Mouse (Mus musculus): ENCODE data around the gene Pold1. TPM values are rescaled to one million over a fixed set of nuclear protein-coding genes. Genes with fewer than 3 reads are reported as not detected.
A peak's percentile ranks its signal among the peaks of the same experiment; 100 is the strongest.

Pold1 gene
- polyA plus RNA-seq, 1 experiment from 2014 or later, result 84.3 TPM

DNA sequence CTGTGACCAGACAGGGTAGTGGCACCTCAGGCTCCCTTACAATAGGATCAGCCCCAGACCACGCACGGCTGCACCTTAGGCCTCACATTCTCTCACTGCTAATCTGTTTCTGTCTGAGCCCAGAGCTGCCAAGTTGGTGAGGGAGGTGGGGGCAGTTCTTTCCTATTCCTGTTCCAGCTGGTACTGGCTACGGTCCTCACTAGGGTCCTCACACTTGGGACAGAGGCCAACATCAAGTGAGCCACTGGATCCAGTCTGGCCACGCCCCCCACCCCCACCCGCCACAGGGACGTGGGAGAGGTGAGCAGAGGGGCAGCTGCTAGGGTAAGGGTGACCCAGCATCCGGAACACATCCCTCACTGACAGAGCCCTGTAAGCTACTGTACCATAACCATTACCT lies 11.6 kb downstream of the Pold1 start:
- Histone ChIP-seq H3K27me3 (ENCODE audit: control insufficient read depth, insufficient read depth, low read length) (no peaks in the 10 kb centered on the region), H3K9ac (ENCODE audit: low read length) (no peak overlapping the region), H3K4me1 (ENCODE audit: control insufficient read depth, insufficient read depth, low read length) (no peaks in the 10 kb centered on the region), H3K27ac (replicated peaks; ENCODE audit: low read depth, low read length) (no peak overlapping the region), H3K9me3 (ENCODE audit: control insufficient read depth, low read length) (no peaks in the 10 kb centered on the region), H3K4me2 (ENCODE audit: low read depth, severe bottlenecking) (no peak overlapping the region), H3K36me3 (ENCODE audit: control insufficient read depth, insufficient read depth, low read length) (peaks cover 54% of the 10 kb centered on the region), H3K4me3 (ENCODE audit: low read depth, low read length) (no peak overlapping the region)
- WGBS, result 88% methylated on average over 7 of the region's 7 CpGs
- ATAC-seq (ENCODE audit: insufficient number of reproducible peaks, low FRiP score, low TSS enrichment, low read depth) (no peak), DNase-seq (ENCODE audit: low spot score) (no peak)

DNA sequence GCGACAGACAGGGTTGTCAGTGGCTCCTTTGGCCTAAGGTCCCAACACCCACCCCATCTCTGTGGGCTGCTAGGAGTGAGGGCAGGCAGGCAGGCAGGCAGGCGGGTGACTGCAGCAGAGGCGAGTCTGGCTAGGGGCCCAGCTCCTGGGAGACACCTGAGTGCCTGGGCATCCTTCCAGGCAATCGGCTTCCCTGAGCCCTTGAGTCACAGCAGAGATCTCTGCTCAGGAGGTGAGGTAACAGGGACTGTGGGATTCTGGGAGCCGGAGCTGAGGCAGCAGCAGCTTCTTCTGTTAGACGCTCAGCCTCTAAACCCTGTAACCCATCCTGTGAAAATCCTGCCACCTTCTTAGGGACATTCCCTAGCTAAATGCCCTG lies 12.1 kb downstream of the Pold1 start:
- Histone ChIP-seq H3K36me3 (ENCODE audit: control insufficient read depth, insufficient read depth, low read length) (peaks cover 50% of the 10 kb centered on the region), H3K4me2 (ENCODE audit: low read depth, severe bottlenecking) (no peak overlapping the region), H3K9me3 (ENCODE audit: control insufficient read depth, low read length) (no peaks in the 10 kb centered on the region), H3K27me3 (ENCODE audit: control insufficient read depth, insufficient read depth, low read length) (no peaks in the 10 kb centered on the region), H3K4me3 (ENCODE audit: low read depth, low read length) (no peak overlapping the region), H3K27ac (replicated peaks; ENCODE audit: low read depth, low read length) (no peak overlapping the region), H3K4me1 (ENCODE audit: control insufficient read depth, insufficient read depth, low read length) (no peaks in the 10 kb centered on the region), H3K9ac (ENCODE audit: low read length) (no peak overlapping the region)
- DNase-seq (ENCODE audit: low spot score), result no peak
- WGBS, result 95% methylated on average over 6 of the region's 6 CpGs
- ATAC-seq (ENCODE audit: insufficient number of reproducible peaks, low FRiP score, low TSS enrichment, low read depth), result no peak

DNA sequence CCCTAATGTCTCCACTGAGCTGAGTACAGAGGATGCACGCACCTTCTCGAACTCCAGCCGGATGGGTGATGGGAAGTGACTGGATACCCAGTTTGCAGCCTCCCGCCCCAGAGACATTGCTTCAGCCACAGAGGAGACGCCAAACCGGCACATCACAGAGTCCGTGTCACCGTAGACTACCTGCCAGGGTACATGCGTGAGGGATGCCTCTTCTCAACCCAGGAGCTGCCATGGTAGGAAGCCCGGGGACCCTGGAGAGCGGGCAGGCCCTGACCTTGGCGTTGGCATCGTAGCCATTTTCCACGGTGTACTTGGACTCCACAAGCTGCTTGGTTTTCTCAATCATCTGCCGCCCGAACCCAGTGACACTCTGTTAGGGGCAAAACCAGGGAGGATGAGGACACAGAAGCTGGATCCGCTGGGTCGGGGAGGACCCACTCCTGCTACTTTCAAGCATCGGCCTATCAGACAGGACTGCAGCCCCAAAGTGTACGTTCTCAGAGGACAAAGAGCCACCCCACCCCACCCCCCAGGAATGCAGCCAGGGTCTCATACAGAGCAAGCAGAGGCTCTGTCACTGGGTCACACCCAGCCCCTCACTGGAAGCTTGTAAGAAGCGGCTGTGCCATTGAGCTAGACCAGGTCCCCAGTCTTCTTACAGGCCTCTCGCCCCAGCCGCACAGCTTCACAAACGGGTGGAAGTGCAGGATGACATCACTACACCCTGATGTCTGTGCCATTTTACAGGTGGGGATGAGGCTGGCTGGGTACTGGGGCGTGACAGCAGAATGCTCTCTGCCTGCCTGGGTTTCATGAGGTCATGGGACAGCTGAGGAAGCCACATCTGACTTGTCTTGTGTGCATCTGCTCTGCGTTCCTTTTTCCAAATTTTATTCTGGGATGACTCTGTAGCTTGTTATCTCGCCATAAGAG lies 12.7 kb downstream of the Pold1 start:
- Histone ChIP-seq H3K9ac (ENCODE audit: low read length) (no peak overlapping the region), H3K36me3 (ENCODE audit: control insufficient read depth, insufficient read depth, low read length) (peaks cover 44% of the 10 kb centered on the region), H3K4me3 (ENCODE audit: low read depth, low read length) (no peak overlapping the region), H3K4me2 (ENCODE audit: low read depth, severe bottlenecking) (no peak overlapping the region), H3K27ac (replicated peaks; ENCODE audit: low read depth, low read length) (no peak overlapping the region), H3K27me3 (ENCODE audit: control insufficient read depth, insufficient read depth, low read length) (no peaks in the 10 kb centered on the region), H3K9me3 (ENCODE audit: control insufficient read depth, low read length) (no peaks in the 10 kb centered on the region), H3K4me1 (ENCODE audit: control insufficient read depth, insufficient read depth, low read length) (no peaks in the 10 kb centered on the region)
- ATAC-seq (ENCODE audit: insufficient number of reproducible peaks, low FRiP score, low TSS enrichment, low read depth) (no peak), DNase-seq (ENCODE audit: low spot score) (no peak)
- 95% methylated on average over 27 of the region's 27 CpGs for WGBS

DNA sequence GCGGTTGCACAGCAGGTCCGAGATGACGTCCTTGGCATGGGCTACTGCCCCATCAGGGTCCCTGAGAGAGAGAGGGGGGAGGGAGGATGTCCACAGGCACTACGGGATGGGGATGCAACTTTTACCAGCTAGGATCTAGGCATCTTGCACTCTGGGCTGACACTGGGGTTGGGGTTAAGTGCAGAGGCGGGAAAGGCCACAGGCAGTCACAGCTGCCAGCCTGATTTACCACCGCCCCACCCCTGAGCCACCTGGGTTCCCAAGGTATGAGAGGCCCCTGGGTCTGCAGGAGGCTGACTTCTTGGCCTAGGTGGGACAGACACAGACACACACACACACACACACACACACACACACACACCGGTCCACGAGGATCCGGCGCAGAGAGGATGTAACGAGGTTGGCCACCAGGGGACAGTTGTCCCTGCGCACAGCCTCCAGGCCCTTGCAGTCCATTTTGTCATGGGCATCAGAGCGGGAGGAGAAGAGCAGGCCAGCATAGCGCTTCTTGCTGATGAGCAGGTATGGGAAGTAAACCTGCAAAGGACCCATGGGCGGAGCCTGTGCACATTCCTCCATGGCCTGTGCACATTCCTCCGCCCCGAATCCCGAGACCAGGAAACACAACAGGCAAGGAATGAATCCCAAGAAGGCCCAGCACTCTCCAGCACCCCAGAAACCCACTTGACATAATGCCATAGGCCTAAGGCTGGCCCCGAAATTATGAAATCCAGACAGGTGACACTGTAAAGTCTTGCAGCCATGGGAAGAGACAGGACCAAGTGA lies 13.8 kb downstream of the Pold1 start:
- peaks cover 33% of the 10 kb centered on the region for H3K36me3 ChIP-seq (ENCODE audit: control insufficient read depth, insufficient read depth, low read length)
- no peak overlapping the region for H3K4me2 ChIP-seq (ENCODE audit: low read depth, severe bottlenecking)
- H3K27ac ChIP-seq (replicated peaks; ENCODE audit: low read depth, low read length), result no peak overlapping the region
- no peaks in the 10 kb centered on the region for H3K4me1 ChIP-seq (ENCODE audit: control insufficient read depth, insufficient read depth, low read length)
- 82% methylated on average over 19 of the region's 19 CpGs for WGBS
- 0 out of 2 replicates have a peak overlapping the region, but pooled peaks have one; percentile 7 for H3K9ac ChIP-seq (ENCODE audit: low read length)
- DNase-seq (ENCODE audit: low spot score), result no peak
- H3K27me3 ChIP-seq (ENCODE audit: control insufficient read depth, insufficient read depth, low read length), result no peaks in the 10 kb centered on the region
- no peak overlapping the region for H3K4me3 ChIP-seq (ENCODE audit: low read depth, low read length)
- H3K9me3 ChIP-seq (ENCODE audit: control insufficient read depth, low read length), result no peaks in the 10 kb centered on the region
- no peak for ATAC-seq (ENCODE audit: insufficient number of reproducible peaks, low FRiP score, low TSS enrichment, low read depth)

DNA sequence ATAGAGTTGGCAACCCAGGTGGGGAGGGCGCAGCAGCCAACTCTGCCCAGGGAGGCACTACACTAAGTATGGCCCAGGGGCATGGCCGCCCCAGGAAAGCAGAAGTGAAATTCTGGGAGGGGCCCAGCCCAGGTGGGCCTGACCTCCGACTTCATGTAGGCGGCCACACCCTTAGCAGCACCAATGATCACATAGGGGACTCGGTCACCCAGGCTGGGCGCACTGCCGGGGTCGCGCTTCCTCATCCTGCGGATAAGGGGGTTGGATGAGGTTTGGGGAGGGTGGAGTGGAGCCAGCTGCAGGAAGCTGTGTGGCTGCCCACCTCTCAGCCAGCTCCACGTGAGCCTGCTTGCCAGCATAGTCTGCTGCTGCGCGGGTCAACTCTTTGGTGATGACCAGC lies 14.4 kb downstream of the Pold1 start:
- Histone ChIP-seq H3K4me2 (ENCODE audit: low read depth, severe bottlenecking) (no peak overlapping the region), H3K9me3 (ENCODE audit: control insufficient read depth, low read length) (no peaks in the 10 kb centered on the region), H3K9ac (ENCODE audit: low read length) (no peak overlapping the region), H3K36me3 (ENCODE audit: control insufficient read depth, insufficient read depth, low read length) (peaks cover 31% of the 10 kb centered on the region), H3K27ac (replicated peaks; ENCODE audit: low read depth, low read length) (no peak overlapping the region), H3K4me3 (ENCODE audit: low read depth, low read length) (no peak overlapping the region), H3K27me3 (ENCODE audit: control insufficient read depth, insufficient read depth, low read length) (no peaks in the 10 kb centered on the region), H3K4me1 (ENCODE audit: control insufficient read depth, insufficient read depth, low read length) (no peaks in the 10 kb centered on the region)
- ATAC-seq (ENCODE audit: insufficient number of reproducible peaks, low FRiP score, low TSS enrichment, low read depth) (no peak), DNase-seq (ENCODE audit: low spot score) (no peak)
- 87% methylated on average over 13 of the region's 13 CpGs for WGBS

DNA sequence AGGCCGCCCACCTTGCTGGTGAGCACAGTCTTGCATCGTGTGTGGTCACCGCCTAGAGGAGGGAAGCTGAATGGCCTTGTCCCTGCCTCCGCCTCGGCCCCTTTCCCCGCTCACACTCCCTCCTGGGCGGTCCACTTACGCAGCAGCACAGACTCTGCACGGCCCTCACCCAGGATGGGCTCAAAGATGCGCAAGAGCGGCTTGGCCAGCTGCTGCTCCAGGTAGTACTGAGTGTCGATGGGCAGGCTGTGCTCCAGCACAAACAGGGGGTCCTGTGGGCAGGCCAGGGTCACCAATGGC lies 15.0 kb downstream of the Pold1 start:
- H3K27ac ChIP-seq (replicated peaks; ENCODE audit: low read depth, low read length), result no peak overlapping the region
- H3K4me3 ChIP-seq (ENCODE audit: low read depth, low read length), result no peak overlapping the region
- no peak overlapping the region for H3K4me2 ChIP-seq (ENCODE audit: low read depth, severe bottlenecking)
- ATAC-seq (ENCODE audit: insufficient number of reproducible peaks, low FRiP score, low TSS enrichment, low read depth) (no peak), DNase-seq (ENCODE audit: low spot score) (no peak)
- H3K9me3 ChIP-seq (ENCODE audit: control insufficient read depth, low read length), result no peaks in the 10 kb centered on the region
- H3K4me1 ChIP-seq (ENCODE audit: control insufficient read depth, insufficient read depth, low read length), result no peaks in the 10 kb centered on the region
- H3K36me3 ChIP-seq (ENCODE audit: control insufficient read depth, insufficient read depth, low read length), result peaks cover 27% of the 10 kb centered on the region
- WGBS, result 82% methylated on average over 12 of the region's 12 CpGs
- no peak overlapping the region for H3K9ac ChIP-seq (ENCODE audit: low read length)
- no peaks in the 10 kb centered on the region for H3K27me3 ChIP-seq (ENCODE audit: control insufficient read depth, insufficient read depth, low read length)

DNA sequence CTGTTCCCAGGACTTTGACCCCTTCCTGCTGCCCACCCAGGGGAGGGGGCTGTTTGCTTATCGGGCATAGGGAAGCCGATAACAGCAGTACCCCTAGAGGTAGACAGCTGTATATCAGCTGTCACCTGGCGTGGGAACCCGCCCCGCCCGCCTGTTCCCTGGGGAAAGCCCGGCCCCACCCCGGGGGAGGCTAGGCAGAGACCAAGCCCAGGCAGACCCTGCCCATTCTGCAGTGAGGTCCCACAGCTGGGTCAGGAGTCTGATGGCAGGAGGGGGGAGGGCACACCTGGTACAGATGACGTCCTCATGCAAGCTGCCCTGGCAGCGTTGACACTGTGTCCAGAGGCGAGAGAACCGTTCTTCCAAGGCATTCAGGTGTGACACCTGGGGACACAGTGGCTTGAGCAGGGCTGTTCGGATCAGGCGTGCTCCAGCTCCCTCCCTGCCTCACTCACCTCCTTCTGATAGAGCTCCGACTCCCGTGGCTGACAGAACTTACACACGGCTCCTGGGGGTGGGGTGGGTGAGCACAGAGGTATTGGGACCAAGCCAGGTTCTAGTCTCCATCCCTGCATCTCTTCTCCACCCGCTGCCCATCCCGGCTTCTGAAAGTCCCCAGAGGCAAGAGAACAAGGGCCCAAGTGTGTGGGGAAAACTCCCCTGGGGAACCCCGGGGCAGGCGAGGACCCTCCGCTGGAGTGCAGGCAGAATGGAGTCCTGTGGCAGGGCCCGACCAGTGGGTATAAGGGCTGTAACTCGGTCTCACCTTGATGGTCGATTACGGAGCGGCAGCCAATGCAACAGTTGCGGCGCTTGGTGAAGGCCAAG lies 15.5 kb downstream of the Pold1 start:
- H3K36me3 ChIP-seq (ENCODE audit: control insufficient read depth, insufficient read depth, low read length), result peaks cover 23% of the 10 kb centered on the region

More for the DNA sequence above, 15.5 kb downstream of the Pold1 start:
- ATAC-seq (ENCODE audit: insufficient number of reproducible peaks, low FRiP score, low TSS enrichment, low read depth) (no peak), DNase-seq (ENCODE audit: low spot score) (no peak)
- Histone ChIP-seq H3K4me1 (ENCODE audit: control insufficient read depth, insufficient read depth, low read length) (no peaks in the 10 kb centered on the region), H3K4me2 (ENCODE audit: low read depth, severe bottlenecking) (no peak overlapping the region), H3K9ac (ENCODE audit: low read length) (no peak overlapping the region), H3K9me3 (ENCODE audit: control insufficient read depth, low read length) (no peaks in the 10 kb centered on the region), H3K27me3 (ENCODE audit: control insufficient read depth, insufficient read depth, low read length) (0 out of 2 replicates have a peak, but pooled peaks cover under 1% of the 10 kb centered on the region), H3K4me3 (ENCODE audit: low read depth, low read length) (no peak overlapping the region), H3K27ac (replicated peaks; ENCODE audit: low read depth, low read length) (no peak overlapping the region)
- WGBS, result 85% methylated on average over 29 of the region's 29 CpGs
